Mouse (Mus musculus): ENCODE results near the gene Tmem54.

DNA sequence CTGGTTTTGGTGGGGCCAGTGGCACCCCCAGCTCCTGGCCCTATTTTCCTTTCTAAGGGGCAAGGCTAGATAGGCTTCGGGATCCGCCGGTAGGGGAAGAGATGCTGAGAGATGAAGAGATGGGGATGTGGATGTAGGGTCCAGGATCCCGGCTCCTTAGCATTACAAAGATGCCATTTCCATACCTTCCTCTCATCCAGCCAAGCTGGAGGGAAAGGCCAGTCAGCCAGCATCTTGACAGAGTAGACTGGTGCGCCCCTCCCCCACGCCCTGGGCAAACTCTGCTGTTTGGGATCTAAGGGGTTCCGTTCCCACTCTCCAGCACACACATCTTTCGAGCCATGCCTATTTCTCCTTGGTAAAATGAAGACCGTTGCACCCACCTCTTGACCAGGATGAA, 725 bp downstream of the Tmem54 start:
- TF ChIP-seq CTCF (IDR thresholded peaks at IDR 0.05; ENCODE audit: low read depth, low read length) (no peak), POLR2A (IDR thresholded peaks at IDR 0.05; ENCODE audit: borderline replicate concordance, low read depth, low read length) (no peak)
